Mouse (Mus musculus) lung, postnatal 0 days (tissue): ENCODE measurements around the gene Rtn4ip1. TPM values are rescaled to one million over a fixed set of nuclear protein-coding genes. Genes with fewer than 3 reads are reported as not detected.
A peak's percentile ranks its signal among the peaks of the same experiment; 100 is the strongest.
"Not testable (repeated sequence)": the region's sequence is repeated elsewhere in the genome, so short reads cannot be mapped to it uniquely, and the experiment has no call there.

Experiments used
- ATAC-seq: fragments of 200-750 bp; cut with Nextera tagmentation; 2 replicates; pipeline ENCODE4 v1.8.0; 2017; ENCODE audit warnings: moderate library complexity
- DNase-seq: peaks from one replicate; pipeline ENCODE4 v3.0.0-alpha.2; 2016; ENCODE audit warnings: low spot score
- H3K27ac ChIP-seq: fragments of 300-500 bp; sonication (generic); 2 replicates; pipeline ENCODE4 v1.5.1; 2014; ENCODE audit warnings: antibody characterized with exemption, mild to moderate bottlenecking, low read length, mixed read lengths
- H3K27me3 ChIP-seq: fragments of 300-500 bp; sonication (generic); replicated peaks from 2 replicates; pipeline ENCODE4 v1.6.1; 2014; ENCODE audit warnings: low read length, mixed read lengths; ENCODE audit not compliant: insufficient read depth
- H3K36me3 ChIP-seq: fragments of 300-500 bp; sonication (generic); 2 replicates; pipeline ENCODE4 v1.6.1; 2014; ENCODE audit warnings: low read length, mixed read lengths; ENCODE audit not compliant: insufficient read depth
- H3K4me1 ChIP-seq: fragments of 300-500 bp; sonication (generic); 2 replicates; pipeline ENCODE4 v1.6.1; 2014; ENCODE audit warnings: antibody characterized with exemption, low read depth, low read length, mixed read lengths; ENCODE audit not compliant: insufficient read depth
- H3K4me2 ChIP-seq: fragments of 300-500 bp; sonication (generic); replicated peaks from 2 replicates; pipeline ENCODE4 v1.6.1; 2014; ENCODE audit warnings: low read depth, mild to moderate bottlenecking, low read length, moderate library complexity, mixed read lengths
- H3K4me3 ChIP-seq: fragments of 300-500 bp; sonication (generic); 2 replicates; pipeline ENCODE4 v1.5.1; 2014; ENCODE audit warnings: low read depth, low read length
- H3K9ac ChIP-seq: fragments of 300-500 bp; sonication (generic); replicated peaks from 2 replicates; pipeline ENCODE4 v1.6.1; 2014; ENCODE audit warnings: low read depth, mild to moderate bottlenecking
- H3K9me3 ChIP-seq: fragments of 300-500 bp; sonication (generic); 2 replicates; pipeline ENCODE4 v1.6.1; 2016; ENCODE audit warnings: low read length, mixed read lengths
- CTCF ChIP-seq: IDR thresholded peaks from 2 replicates; pipeline ENCODE4 v1.5.1; 2016; ENCODE audit warnings: antibody characterized with exemption, mild to moderate bottlenecking
- EP300 ChIP-seq: IDR thresholded peaks from 2 replicates; pipeline ENCODE4 v1.6.1; 2016; ENCODE audit warnings: antibody characterized with exemption, mild to moderate bottlenecking, control low read depth
- WGBS: fragments of 180-500 bp; shearing (Covaris S2); extraction: QIAGEN DNeasy Blood & Tissue Kit; methylation state at CpG from one replicate; pipeline ENCODE4 v1.1.7; 2014; 5-methylcytosine and 5-hydroxymethylcytosine counted together
- polyA plus RNA-seq: library from polyadenylated mRNA; unstranded; fragments of >200 nt; fragmentation: Nextera tagmentation; extraction: Ambion mirVana; gene quantifications from 2 replicates; pipeline ENCODE4 v1.2.1, GENCODE M21; 2015

Gene Rtn4ip1
- polyA plus RNA-seq, 1 experiment from 2014 or later: 4.7 TPM

GRCm38 (mm10) chr10:43943736-43944135, 42.1 kb downstream of the Rtn4ip1 start:
- H3K4me3 ChIP-seq: no peak overlapping the region
- DNase-seq (peak; percentile 17), ATAC-seq (peak; percentile 46; the same call in 1 of the 2 replicates)
- H3K4me2 ChIP-seq: no peak overlapping the region
- H3K27me3 ChIP-seq: no peaks in the 10 kb centered on the region
- H3K9me3 ChIP-seq: no peaks in the 10 kb centered on the region
- H3K9ac ChIP-seq: no peak overlapping the region
- H3K36me3 ChIP-seq: no peaks in the 10 kb centered on the region
- 60% methylated on average over 4 of the region's 4 CpGs for WGBS
- no peaks in the 10 kb centered on the region for H3K4me1 ChIP-seq
- TF ChIP-seq CTCF: no peak
- TF ChIP-seq EP300: no peak
- H3K27ac ChIP-seq: no peak overlapping the region

DNA sequence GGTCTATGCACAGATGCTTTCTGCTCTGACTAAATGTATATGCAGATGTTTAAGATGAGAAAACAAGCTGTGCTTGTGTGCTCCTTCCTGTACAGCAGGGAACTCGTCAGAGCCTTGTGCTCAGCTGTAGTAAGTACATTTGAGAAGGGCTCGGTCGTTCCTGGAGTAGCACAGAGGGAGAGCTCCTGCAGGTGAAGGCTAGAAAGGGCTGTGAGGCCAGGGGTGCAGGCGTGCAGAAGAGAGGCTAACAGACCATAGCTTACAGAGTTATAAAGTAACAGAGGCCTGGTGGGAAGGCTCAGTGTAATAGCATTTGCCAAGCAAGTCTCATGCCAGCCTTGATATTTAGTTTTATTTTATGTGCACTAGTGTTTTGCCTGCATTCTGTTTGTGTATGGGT, 43.8 kb downstream of the Rtn4ip1 start:
- H3K4me2 ChIP-seq: no peak overlapping the region
- DNase-seq: no peak
- H3K27ac ChIP-seq: no peak overlapping the region
- H3K9ac ChIP-seq: no peak overlapping the region
- TF ChIP-seq CTCF (no peak), EP300 (no peak)
- H3K36me3 ChIP-seq: no peaks in the 10 kb centered on the region
- no peaks in the 10 kb centered on the region for H3K9me3 ChIP-seq
- no peaks in the 10 kb centered on the region for H3K27me3 ChIP-seq
- H3K4me1 ChIP-seq: no peaks in the 10 kb centered on the region
- WGBS: 75% methylated on average over 4 of the region's 4 CpGs
- no peak overlapping the region for H3K4me3 ChIP-seq
- no peak for ATAC-seq

GRCm38 (mm10) chr10:43953942-43954341, 52.3 kb downstream of the Rtn4ip1 start:
- no peak for TF ChIP-seq EP300
- peak; percentile 94 for TF ChIP-seq CTCF
- no peak overlapping the region for H3K9ac ChIP-seq

DNA sequence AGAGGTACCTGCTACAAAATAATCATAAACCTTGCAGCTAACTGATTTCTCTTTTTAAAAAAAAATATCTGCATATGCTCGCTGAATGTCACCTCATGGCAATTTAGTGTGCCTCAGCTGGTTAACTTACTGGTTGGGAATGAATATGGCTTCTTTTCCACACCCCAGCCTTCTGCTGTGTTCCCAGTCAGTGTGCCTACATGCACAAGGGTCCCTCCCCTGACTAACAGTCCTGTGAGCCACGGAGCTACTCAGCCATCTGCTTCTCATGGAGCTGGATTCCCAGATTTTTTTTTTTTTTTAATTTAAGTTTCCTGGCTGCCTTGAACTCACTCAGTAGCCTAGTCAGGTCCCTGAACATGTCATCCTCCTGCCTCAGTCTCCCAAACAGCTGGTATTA, 63.3 kb downstream of the Rtn4ip1 start:
- TF ChIP-seq CTCF (no peak), EP300 (no peak)
- no peak for ATAC-seq

More at GRCm38 (mm10) chr10:43953942-43954341, 52.3 kb downstream of the Rtn4ip1 start:
- H3K4me3 ChIP-seq: no peak overlapping the region
- ATAC-seq: no peak
- H3K4me1 ChIP-seq: no peaks in the 10 kb centered on the region
- H3K4me2 ChIP-seq: no peak overlapping the region
- H3K27me3 ChIP-seq: no peaks in the 10 kb centered on the region
- H3K27ac ChIP-seq: no peak overlapping the region
- DNase-seq: peak; percentile 77
- H3K9me3 ChIP-seq: no peaks in the 10 kb centered on the region
- H3K36me3 ChIP-seq: no peaks in the 10 kb centered on the region

DNA sequence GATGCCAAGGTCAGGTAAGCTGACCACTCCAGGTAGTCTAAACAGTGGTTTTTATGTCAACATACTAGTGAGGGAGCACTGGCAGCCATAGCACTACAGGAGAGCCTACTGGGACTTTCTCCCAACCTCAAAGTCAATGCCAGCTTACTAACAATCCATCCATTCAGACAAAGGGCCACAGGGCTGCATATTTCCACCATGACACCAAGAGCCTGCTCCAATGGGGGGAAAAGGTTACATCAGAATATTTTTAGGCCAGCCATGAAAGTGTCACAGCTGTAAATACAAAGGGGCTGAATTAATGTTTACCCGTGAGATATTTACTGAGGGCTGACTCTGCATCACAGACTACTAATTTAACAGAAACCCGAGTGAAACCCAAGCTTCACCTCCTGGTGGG, 71.6 kb downstream of the Rtn4ip1 start:
- Histone ChIP-seq H3K27ac (no peak overlapping the region), H3K27me3 (no peaks in the 10 kb centered on the region), H3K4me1 (no peaks in the 10 kb centered on the region), H3K4me2 (no peak overlapping the region), H3K36me3 (no peaks in the 10 kb centered on the region), H3K9ac (no peak overlapping the region), H3K9me3 (no peaks in the 10 kb centered on the region), H3K4me3 (no peak overlapping the region)
- ATAC-seq: no peak
- no peak for DNase-seq
- TF ChIP-seq EP300 (no peak), CTCF (no peak)
- WGBS: 56% methylated on average over 2 of the region's 2 CpGs

More for the DNA sequence above, 63.3 kb downstream of the Rtn4ip1 start:
- H3K27ac ChIP-seq: no peak overlapping the region
- no peak overlapping the region for H3K4me2 ChIP-seq
- H3K4me1 ChIP-seq: no peaks in the 10 kb centered on the region
- H3K9me3 ChIP-seq: no peaks in the 10 kb centered on the region
- H3K9ac ChIP-seq: no peak overlapping the region
- H3K4me3 ChIP-seq: no peak overlapping the region
- no peaks in the 10 kb centered on the region for H3K36me3 ChIP-seq
- H3K27me3 ChIP-seq: no peaks in the 10 kb centered on the region
- no peak for DNase-seq
- WGBS: 68% methylated on average over 2 of the region's 2 CpGs

DNA sequence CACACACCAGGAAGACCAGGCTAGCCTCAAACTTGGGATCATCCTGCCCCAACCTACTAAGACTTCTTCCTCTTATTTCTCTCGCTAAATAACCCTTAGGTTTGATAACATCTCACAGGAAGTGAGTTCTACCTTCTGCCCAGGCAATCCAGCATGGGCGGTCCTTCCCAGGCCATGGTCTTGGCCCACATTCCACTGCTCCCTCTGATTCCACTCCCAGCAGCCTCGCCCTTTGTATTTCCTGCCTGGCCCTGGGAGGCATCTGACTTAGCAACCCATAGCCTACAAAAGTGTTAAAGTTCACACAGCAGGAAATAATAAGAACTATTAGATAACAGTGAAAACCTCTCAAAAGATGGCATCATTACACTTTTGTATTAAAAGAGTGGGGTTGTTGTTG, 75.7 kb downstream of the Rtn4ip1 start:
- Histone ChIP-seq H3K4me2 (no peak overlapping the region), H3K9ac (no peak overlapping the region), H3K36me3 (no peaks in the 10 kb centered on the region), H3K27me3 (no peaks in the 10 kb centered on the region), H3K4me3 (no peak overlapping the region), H3K27ac (no peak overlapping the region), H3K9me3 (no peaks in the 10 kb centered on the region), H3K4me1 (no peaks in the 10 kb centered on the region)
- 42% methylated on average over 3 of the region's 3 CpGs for WGBS
- ATAC-seq (peak; percentile 46; the same call in 1 of the 2 replicates), DNase-seq (peak; percentile 41)
- no peak for TF ChIP-seq EP300
- TF ChIP-seq CTCF: no peak

DNA sequence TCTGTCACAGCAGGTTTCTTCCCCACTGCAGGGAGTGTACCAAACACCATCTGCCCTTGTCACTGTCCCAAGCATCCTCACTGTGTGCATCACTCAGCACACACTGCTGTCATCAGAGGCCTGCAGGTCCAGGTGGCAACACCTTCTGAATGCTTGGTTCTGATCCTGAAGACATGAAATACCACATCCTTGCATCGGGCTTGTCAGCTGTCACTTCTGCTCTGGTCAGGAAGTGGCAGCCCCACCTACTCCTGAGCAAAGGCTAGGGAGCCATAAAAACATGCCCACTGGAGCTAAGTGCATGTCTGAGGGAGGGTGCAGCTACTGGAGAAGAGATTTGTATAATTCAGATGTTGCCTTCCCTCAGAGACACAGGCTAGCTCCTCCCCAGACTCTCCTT, 78.5 kb downstream of the Rtn4ip1 start:
- Histone ChIP-seq H3K4me1 (no peaks in the 10 kb centered on the region), H3K9ac (no peak overlapping the region), H3K9me3 (no peaks in the 10 kb centered on the region), H3K27ac (no peak overlapping the region), H3K27me3 (no peaks in the 10 kb centered on the region), H3K4me3 (no peak overlapping the region), H3K4me2 (no peak overlapping the region), H3K36me3 (no peaks in the 10 kb centered on the region)
- TF ChIP-seq CTCF (no peak), EP300 (no peak)
- ATAC-seq (no peak), DNase-seq (no peak)
- 65% methylated on average over 1 of the region's 1 CpGs for WGBS

DNA sequence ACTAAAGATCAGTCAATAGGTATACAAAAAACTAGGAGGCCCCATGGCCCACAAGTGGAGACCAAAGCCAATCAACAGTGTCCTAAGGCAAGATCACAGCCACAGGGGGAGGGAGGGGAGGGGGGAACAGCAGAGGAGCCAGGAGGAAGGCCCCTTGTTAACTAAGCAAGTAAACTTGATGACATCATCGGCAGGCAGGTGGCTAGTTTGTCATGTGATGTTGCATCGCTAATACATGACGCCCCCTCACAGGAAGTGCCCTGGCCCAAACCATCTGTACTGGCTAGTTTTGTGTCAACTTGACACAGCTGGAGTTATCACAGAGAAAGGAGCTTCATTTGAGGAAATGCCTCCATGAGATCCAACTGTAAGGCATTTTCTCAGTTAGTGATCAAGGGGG, 79.1 kb downstream of the Rtn4ip1 start:
- not testable (repeated sequence) for ATAC-seq, H3K9ac ChIP-seq, H3K4me2 ChIP-seq, H3K36me3 ChIP-seq, H3K9me3 ChIP-seq, H3K4me1 ChIP-seq, H3K4me3 ChIP-seq, H3K27ac ChIP-seq, DNase-seq, H3K27me3 ChIP-seq
- 85% methylated on average over 3 of the region's 3 CpGs for WGBS
